Mouse (Mus musculus) adrenal gland (tissue): ENCODE data around the gene Gng4.
"Not testable (repeated sequence)": the region's sequence is repeated elsewhere in the genome, so short reads cannot be mapped to it uniquely, and the experiment has no call there.

Experiments used
- intact Hi-C: fragments of 180-260 bp; cut with DNase I; formaldehyde crosslinking; loops from one replicate; pipeline ENCODE4 v1.15.1; 2025
- long read RNA-seq, 2 experiments: library from polyadenylated mRNA; unstranded; transcript quantifications; one replicate each; pipeline ENCODE4 v2.0.0; 2020; ENCODE audit warnings: borderline replicate concordance in 1 of 2; ENCODE audit not compliant: insufficient replicate concordance in 1 of 2

Gng4 gene
- long read RNA-seq, experiment 1, partial matches to known transcripts = 0 of 3 reads
- long read RNA-seq, experiment 1, other reads (novel, unspliced or antisense) = 2 of 3 reads
- long read RNA-seq, experiment 2, partial matches to known transcripts = 0 of 4 reads
- long read RNA-seq, experiment 2, other reads (novel, unspliced or antisense) = 2 of 4 reads

DNA sequence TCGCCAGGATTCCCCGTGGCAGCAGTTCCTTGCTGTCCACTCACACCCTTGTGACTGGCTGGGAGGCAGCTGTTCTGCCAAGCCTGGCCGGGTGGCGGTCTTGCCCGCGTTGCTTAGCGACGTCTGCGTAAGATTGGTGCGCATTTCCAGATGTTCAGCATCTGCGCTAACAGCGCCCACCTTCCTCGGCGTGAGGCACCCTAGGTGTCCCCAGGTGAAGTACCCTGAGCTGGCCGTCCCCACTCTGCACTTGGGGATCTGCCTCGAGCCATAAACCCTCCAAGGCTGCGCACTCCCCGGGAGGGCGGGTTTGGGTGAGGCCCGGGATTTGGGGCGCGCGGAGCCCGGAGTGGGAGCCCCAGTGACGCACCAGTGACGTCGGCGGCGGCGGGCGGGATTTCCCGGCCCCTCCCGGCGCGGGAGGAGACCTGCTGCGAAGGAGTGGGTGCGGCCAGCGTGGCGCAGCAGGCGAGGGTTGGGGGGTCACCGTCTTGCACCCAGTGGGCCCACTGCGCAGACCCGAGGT lies at the start of gene Gng4:
TSS of gene Gng4 (plus strand) at position 166 of the 526 bp plus-strand sequence.
- intact Hi-C loops = no loop called here

- intact Hi-C loops = no loop called here
Measured at GRCm38 (mm10) chr13:13739232-13739631, 44.6 kb upstream of the Gng4 start.

DNA sequence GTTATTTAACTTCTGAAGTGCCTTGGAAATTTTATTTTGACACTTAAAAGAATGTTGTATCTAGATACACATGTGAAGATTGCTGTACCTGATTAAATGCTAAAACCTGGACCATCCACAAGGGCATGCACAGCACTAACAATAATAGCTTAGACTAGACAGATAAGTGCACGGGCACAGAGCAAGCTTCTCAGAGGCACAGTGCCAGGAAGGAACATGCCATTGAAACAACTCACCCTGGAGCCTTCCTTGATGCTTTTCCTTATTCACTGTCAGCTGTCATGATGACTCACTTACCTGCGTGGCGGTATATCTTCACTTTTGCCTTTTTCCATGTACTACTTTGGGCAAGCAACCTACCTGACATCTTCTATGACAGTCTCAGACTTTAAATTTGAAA lies 37.9 kb upstream of the Gng4 start:
- intact Hi-C loops = no loop called here

DNA sequence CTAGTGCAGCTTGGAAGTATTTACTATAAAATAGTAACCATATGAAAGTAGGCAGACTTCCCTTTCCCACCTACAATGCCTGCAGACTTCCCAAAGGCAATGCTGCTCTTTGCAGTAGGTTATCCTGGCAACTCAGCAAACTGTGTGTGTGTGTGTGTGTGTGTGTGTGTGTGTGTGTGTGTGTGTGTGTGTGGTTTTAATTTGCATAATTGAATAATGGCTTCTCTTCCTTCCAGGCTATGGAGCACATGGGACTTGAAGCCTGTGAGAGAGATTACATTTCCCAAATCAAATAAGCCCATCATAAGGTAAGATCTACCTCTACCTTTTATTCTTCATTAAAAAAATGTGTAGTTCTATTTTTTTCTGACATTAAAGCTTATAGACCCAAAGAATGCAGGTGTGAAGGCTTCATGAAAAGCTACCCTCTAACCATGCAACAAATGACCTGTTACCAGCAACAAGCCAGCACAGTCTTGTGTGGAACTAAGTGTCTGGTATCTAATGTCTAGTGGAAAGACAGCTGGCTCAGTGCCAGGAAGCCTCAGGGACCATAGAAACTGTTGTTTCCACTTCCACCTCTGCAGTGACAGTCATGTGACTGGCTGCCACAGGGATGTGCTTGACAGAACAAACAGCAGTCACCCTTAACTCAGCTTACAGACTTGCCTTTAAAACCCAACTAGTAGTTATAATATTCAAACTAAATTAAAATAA lies 7.9 kb upstream of the Gng4 start:
- intact Hi-C loops = no loop called here

- intact Hi-C loops = no loop called here
Measured at GRCm38 (mm10) chr13:13777052-13777451, 6.8 kb upstream of the Gng4 start.

- intact Hi-C loops = no loop called here
Measured at GRCm38 (mm10) chr13:13777696-13778095, 6.2 kb upstream of the Gng4 start.

DNA sequence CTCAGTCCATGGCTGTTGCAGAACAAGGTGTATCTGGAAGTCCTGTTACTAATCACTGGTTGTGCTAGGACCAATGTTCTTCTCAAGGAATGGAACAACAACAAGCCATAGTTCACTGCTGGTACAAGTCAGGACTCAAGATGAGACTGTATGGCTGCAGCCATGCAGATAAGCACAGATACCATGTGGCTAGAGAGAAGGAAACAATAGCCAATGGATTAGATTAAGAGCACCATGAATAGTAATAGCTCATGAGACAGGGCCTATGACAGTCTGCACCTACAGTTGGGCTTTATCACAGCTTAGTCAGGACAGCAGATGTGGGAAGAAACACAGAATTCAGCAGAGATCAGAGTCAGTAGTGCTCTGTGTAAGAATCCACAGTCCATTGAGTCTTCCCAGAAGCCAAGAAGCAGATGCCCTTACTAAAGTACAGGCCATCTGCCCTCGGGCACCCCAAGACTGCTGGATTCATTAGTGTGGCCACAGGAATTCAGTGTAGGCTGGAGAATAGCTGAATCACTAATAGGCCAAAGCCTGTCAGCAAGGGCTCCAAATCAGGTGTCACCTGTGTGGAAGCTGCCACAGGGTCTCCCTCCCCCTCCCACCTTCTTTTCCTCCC lies 4.9 kb upstream of the Gng4 start:
- intact Hi-C loops = no loop called here

GRCm38 (mm10) chr13:13780271-13780670 lies 3.6 kb upstream of the Gng4 start:
- intact Hi-C loops = no loop called here

- intact Hi-C loops = no loop called here
Measured at GRCm38 (mm10) chr13:13781026-13781425, 2.8 kb upstream of the Gng4 start.

GRCm38 (mm10) chr13:13783296-13783695 lies 563 bp upstream of the Gng4 start:
- intact Hi-C loops = no loop called here

- intact Hi-C loops = no loop called here
Measured at GRCm38 (mm10) chr13:13784420-13784936, 619 bp downstream of the Gng4 start.

DNA sequence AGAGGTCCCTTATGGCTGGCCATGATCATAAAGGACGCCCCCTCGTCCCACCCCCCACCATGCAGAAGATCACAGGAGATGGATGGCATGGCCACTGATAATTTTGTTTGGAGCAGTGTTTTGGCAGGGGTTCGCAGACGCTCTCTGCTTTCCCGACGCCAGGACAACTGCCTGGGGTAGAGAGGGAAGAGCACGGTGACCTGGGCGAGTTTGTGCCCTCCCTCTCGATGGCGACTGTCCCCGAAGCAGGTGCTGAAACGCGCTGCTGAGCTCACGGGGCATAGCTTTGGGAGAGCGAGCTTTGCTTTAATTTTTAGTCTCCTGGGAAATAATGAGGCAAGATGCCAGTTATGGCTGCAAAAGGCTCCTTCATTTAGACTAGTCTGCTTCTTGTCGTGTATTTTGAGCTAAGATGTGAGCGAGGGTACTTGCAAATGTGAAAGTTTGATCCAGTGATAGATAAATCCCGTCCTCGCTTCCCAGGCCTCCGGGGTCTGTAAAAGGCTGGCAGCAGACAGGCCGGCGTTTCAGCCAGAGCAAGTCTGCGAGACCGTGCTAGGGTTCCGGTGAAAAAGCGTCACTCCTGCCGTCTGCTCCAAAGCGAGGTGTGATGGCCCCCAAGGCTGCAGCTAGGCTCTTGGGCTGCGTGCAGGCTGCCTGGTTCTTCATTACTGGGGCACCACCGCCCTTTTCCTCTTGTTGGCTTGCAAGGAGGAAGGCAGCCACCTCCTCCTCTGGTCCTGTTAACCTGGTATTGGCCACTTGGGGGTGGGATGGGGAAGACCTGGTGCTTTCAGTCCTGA lies 1.3 kb downstream of the Gng4 start:
- intact Hi-C loops = no loop called here

GRCm38 (mm10) chr13:13786971-13787370 lies 3.1 kb downstream of the Gng4 start:
- intact Hi-C loops = no loop called here

DNA sequence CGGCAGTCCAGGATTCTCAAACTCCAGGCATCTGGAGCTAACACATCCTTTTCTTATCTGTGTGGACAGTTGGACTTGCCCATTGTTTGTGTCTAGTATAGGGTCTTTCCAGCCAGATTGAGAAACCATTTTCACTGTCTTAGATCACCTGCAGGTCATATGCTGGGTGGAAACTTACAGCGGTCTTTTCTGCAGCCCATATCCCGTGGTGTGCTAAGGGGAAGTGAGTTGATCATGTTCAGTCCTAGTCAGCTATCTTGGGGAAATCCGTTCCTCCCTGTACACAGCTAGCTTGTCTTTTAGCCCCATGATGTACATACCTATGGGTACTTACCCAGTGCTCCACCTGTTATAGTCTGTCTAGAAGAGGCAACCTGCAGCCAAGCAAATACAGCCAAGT lies 4.2 kb downstream of the Gng4 start:
- intact Hi-C loops = no loop called here

DNA sequence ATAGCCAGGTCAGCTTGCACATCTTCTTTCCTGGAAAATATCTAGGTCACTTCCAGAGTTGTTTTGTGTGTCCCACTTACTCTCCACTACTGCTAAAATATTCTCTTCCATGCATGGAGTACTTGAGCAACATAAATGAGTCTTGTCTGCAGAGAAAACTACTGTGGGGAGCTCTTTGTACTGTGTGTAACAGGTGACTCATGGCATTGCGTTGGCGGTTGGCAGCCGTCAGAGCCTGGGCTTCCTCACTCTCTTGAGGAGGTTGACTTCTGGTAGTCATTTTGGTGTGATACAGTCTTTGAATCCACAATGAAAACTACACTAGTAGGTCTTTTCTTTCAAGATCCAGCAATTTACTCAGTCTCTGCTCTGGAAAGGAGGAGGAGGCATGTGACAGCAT lies 8.1 kb downstream of the Gng4 start:
- intact Hi-C loops = no loop called here

DNA sequence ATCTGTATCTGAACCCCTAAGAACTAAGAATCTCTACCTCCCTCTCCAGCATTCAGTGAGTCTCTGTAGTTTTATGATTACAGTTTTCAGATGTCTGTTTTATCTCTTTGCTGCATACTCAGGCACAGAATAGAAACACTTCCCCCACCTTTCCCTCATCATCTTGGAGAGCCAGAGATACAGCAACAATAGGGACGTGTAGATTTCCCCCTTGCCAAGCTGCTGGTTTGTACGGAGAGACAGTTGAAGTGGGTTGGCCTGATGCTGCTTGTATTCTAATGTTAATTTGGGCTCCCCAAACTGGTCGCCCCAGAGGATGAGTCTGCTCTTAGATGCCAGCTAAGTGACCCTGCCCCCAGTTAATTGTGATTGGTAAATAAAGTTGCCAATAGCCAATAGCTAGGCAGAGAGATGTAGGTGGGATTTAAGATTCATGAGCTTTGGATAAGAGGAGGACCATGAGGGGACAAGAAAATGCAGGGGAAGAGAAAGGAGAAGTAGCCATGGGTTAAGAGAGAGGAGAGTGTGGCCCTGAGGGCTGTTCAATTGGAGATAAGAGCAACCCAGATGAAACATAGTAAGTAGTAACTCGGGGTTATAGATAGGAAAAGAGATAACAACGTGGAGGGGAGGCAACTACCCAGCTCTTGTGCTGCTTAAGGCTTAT lies 11.4 kb downstream of the Gng4 start:
- intact Hi-C loops = no loop called here

DNA sequence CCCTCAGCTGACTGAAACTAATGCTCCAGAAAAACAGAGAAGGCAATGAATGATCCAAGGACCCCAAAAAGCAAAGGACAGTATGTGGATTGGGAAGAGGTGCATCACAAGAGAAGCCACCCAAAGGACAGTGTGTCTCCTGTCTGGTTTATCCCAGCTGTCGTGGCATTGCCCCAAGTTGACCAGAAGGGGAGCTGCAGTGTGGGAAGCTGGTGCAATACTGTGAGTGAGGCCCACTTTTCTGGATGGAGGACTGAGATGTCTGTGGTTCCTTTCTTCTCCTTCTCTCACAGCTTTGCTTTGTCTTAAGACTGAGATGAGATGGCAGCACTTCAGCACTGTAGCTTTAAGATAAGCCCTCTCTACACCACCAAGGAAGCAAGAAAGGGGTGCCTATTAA lies 12.2 kb downstream of the Gng4 start:
- intact Hi-C loops = no loop called here

DNA sequence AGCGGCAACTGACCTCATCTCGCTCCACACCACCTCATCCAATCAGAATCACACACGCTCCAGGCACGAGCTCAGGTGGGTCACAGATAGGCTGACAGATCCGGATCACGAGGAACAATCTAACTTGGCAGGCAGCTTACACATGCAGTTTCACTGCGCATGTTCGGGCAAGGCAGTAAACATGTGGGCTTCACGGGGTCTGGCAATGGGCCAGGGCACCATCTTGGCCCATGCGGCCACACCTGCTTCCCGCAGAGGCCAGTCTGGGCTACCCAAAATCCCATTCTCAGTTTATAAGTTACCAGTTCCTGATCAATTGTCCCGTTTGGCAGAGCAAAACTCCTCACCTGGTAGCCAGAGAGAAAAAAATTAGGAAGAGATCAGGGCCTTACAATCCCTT lies 14.0 kb downstream of the Gng4 start:
- intact Hi-C loops = not testable (repeated sequence)

DNA sequence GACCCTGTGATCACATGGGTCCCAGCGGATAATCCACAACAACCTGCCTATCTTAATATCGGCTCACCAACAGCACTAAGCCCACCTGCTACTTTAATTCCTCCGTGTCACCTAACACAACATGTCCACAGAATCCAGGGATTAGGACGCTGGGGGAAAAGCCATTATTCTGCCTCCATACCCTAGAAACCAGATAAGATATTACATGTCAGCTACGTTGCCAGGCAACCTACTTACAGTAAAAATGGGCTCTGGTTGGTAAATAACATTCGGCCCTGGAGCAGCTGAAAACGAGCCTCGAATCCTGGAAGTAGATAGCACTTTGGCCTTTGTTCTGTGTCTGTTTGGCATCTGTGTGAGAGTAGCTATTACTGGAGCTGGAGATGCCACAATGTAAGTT lies 14.9 kb downstream of the Gng4 start:
- intact Hi-C loops = no loop called here

DNA sequence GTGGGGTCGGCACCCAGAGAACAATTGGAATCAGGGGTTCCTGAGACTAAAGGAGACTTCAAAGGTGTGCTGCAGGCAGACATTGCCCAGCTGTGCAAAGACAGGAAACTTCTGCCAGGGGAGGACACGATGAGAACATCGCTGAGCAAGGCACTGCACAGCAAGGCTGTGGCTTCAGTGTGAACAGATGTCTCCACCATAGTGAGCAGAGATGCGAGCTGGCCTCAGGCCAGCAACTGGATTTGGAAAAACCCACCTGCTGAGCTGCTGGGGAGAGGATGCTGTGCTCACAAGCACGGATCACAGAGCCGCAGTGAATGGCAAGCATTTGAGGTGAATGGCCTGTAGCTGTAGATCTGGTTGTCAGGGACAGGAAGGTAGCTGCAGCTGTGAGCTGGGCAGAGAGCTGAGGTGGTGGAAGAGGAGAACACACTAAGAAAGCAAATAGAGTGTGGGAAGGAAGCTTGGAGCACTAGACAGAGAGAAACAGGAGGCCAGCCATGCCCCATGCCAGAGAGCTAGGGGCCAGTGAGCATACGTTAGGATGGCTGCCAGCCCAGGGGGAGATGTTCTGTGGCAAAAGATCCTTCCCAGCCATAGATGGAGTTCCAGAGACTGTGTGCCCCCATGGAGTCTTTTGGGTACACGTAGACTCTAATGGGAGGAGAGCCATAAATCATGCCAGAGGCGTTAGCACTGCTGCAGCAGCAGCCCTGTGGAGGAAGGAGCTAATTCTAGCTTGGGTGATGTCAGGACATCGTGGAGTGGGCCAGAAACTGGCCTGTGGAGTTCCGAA lies 24.7 kb downstream of the Gng4 start:
- intact Hi-C loops = no loop called here
